Mouse (Mus musculus) thymus, adult 2 months (tissue): ENCODE measurements at regions not wholly inside any gene's neighbourhood (a gene's known extent, or its start where the extent isn't known, plus 50 kb on each side); places are given as distances from the start of the nearest gene placed in this dataset.

Experiments
- CTCF ChIP-seq: fragments of 200-500 bp; IDR thresholded peaks from 2 replicates; pipeline ENCODE4 v1.5.1; 2012; ENCODE audit warnings: mild to moderate bottlenecking, control low read depth, low read length, moderate library complexity, borderline replicate concordance; ENCODE audit not compliant: control insufficient read depth, poor library complexity, insufficient read depth; ENCODE audit errors: extremely low read depth
- POLR2A ChIP-seq: fragments of 200-500 bp; IDR thresholded peaks from 2 replicates; pipeline ENCODE4 v1.6.1; 2012; ENCODE audit warnings: mild to moderate bottlenecking, low read length, control low read depth, moderate library complexity; ENCODE audit not compliant: control insufficient read depth, poor library complexity, insufficient read depth; ENCODE audit errors: extremely low read depth

DNA sequence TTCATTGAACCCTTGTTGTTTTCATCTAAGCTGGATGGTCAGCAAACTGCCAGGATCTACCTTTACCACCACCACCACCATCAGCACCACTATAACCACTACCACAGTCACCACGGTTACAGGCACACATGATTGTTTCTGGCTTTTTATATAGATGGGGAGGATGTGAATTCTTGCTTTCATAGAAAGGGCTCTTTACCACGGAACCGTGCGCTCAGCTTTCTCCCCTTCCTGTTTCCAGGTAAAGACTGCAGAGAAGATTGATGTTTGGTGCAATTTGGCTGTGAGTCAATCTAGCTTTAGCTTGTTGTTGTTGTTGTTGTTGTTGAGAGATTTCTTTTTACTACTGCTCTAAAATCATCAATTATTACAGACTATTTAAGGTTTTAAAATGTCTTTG is 74.8 kb upstream of the Tank start:
- TF ChIP-seq POLR2A (no peak), CTCF (no peak)
